Mouse (Mus musculus) testis, adult 2 months (tissue): Measurements from ENCODE around the gene Camta1. TPM values are rescaled to one million over a fixed set of nuclear protein-coding genes. Genes with fewer than 3 reads are reported as not detected.

Source experiments
- H3K27ac ChIP-seq: fragments of 200-500 bp; 2 replicates; pipeline ENCODE4 v1.5.1; 2012; ENCODE audit warnings: low read depth, low read length; ENCODE audit not compliant: control insufficient read depth, insufficient read depth
- H3K27me3 ChIP-seq: fragments of 200-500 bp; 2 replicates; pipeline ENCODE4 v1.6.1; 2012; ENCODE audit warnings: mild to moderate bottlenecking, low read length, moderate library complexity; ENCODE audit not compliant: control insufficient read depth, insufficient read depth
- H3K36me3 ChIP-seq: fragments of 200-500 bp; 2 replicates; pipeline ENCODE4 v1.6.1; 2012; ENCODE audit warnings: mild to moderate bottlenecking, low read length; ENCODE audit not compliant: control insufficient read depth, insufficient read depth
- H3K4me1 ChIP-seq: fragments of 200-500 bp; 2 replicates; pipeline ENCODE4 v1.6.1; 2012; ENCODE audit warnings: low read length; ENCODE audit not compliant: control insufficient read depth, insufficient read depth
- H3K4me3 ChIP-seq: fragments of 200-500 bp; 2 replicates; pipeline ENCODE4 v1.5.1; 2012; ENCODE audit warnings: low read depth, mild to moderate bottlenecking, low read length, moderate library complexity, mixed read lengths; ENCODE audit not compliant: control insufficient read depth
- CTCF ChIP-seq: fragments of 200-500 bp; IDR thresholded peaks from 2 replicates; pipeline ENCODE4 v1.5.1; 2012; ENCODE audit warnings: low read depth, mild to moderate bottlenecking, inconsistent platforms, low read length, moderate library complexity; ENCODE audit not compliant: control insufficient read depth, insufficient read depth, insufficient replicate concordance
- POLR2A ChIP-seq: fragments of 200-500 bp; IDR thresholded peaks from 2 replicates; pipeline ENCODE4 v1.6.1; 2012; ENCODE audit warnings: low read depth, mild to moderate bottlenecking, inconsistent platforms, low read length, moderate library complexity; ENCODE audit not compliant: control insufficient read depth
- polyA plus RNA-seq: library from polyadenylated mRNA; depleted of rRNA; stranded (reverse); fragments of >200 nt; gene quantifications from 2 replicates; pipeline ENCODE4 v1.2.3, GENCODE M21; 2012

The Camta1 gene
- polyA plus RNA-seq, 1 experiment = 15.4 TPM

DNA sequence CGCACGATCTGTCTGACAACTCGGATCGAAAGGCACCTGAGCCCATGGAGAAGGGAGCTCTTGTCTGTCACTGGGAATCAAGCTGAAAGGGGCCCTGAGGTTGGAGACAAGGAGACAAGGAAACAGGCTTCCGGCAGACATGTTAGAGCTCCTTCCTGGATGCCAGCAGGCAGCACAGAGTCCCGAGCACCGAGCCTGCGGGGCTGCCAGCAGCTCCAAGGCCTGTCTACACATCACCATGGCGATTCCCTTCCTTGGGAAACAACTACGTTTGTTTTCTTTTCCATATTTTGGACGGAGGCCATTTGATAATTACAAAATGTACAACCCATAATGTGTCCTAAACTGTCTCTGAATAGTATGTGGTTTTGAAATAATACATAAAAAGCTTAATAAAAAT lies 122.8 kb downstream of the Camta1 start:
- no peak for TF ChIP-seq CTCF
- no peak for TF ChIP-seq POLR2A
- H3K27ac ChIP-seq = no peak overlapping the region
- H3K4me3 ChIP-seq = no peak overlapping the region
- H3K36me3 ChIP-seq = no peaks in the 10 kb centered on the region
- H3K27me3 ChIP-seq = no peaks in the 10 kb centered on the region
- H3K4me1 ChIP-seq = peaks cover 47% of the 10 kb centered on the region

- Histone ChIP-seq H3K4me1 (peaks cover 42% of the 10 kb centered on the region), H3K27ac (no peak overlapping the region), H3K4me3 (no peak overlapping the region), H3K27me3 (no peaks in the 10 kb centered on the region), H3K36me3 (no peaks in the 10 kb centered on the region)
- TF ChIP-seq POLR2A (no peak), CTCF (no peak)
These were observed 123.4 kb downstream of the Camta1 start for GRCm38 (mm10) chr4:151738280-151738679.

- Histone ChIP-seq H3K4me1 (peaks cover 7% of the 10 kb centered on the region), H3K36me3 (no peaks in the 10 kb centered on the region), H3K4me3 (no peak overlapping the region), H3K27me3 (no peaks in the 10 kb centered on the region), H3K27ac (no peak overlapping the region)
- TF ChIP-seq CTCF = no peak
- TF ChIP-seq POLR2A = no peak
These were observed 129.0 kb downstream of the Camta1 start for GRCm38 (mm10) chr4:151732668-151733067.

DNA sequence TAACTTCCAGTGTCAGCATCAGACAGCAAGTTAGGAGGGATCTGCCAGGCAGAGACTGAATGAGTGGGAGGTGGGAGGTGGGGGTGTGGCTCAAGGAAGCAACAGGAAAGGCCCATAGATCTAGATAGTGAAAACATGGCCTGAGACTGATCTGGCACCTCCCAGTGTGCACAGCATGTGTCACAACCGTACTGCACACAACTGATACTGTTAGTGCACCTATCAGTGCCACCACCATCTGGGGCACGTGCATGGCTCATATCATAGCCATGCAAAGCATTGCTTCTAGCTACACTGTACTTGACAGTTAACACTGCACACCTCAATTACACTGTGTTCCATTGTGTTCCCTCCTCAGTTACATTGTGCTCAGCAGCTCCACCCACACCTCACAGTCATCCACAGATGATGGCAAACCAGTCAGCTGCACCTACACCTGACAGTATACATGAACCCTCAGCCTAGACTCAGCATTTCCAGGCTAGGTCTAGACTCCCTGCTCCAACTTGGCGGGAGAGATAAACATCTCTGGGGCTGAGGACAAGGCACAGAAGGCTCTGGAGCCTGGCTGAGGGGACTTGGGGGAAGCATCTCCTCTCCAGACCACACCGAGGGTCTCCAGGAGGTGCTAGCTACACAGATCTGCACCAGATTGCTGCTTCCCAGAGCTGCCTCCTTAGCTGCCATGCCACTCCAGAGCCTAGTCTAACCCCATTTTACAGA lies 131.5 kb downstream of the Camta1 start:
- no peak for TF ChIP-seq POLR2A
- TF ChIP-seq CTCF = no peak
- Histone ChIP-seq H3K4me1 (no peaks in the 10 kb centered on the region), H3K27ac (no peak overlapping the region), H3K27me3 (no peaks in the 10 kb centered on the region), H3K36me3 (no peaks in the 10 kb centered on the region), H3K4me3 (no peak overlapping the region)

GRCm38 (mm10) chr4:151729116-151729515 lies 132.6 kb downstream of the Camta1 start:
- H3K27ac ChIP-seq = no peak overlapping the region
- no peaks in the 10 kb centered on the region for H3K36me3 ChIP-seq
- H3K27me3 ChIP-seq = no peaks in the 10 kb centered on the region
- H3K4me1 ChIP-seq = no peaks in the 10 kb centered on the region
- TF ChIP-seq CTCF (no peak), POLR2A (no peak)
- H3K4me3 ChIP-seq = no peak overlapping the region

GRCm38 (mm10) chr4:151728391-151729065 lies 133.1 kb downstream of the Camta1 start:
- no peaks in the 10 kb centered on the region for H3K36me3 ChIP-seq
- H3K27me3 ChIP-seq = no peaks in the 10 kb centered on the region
- no peak overlapping the region for H3K4me3 ChIP-seq
- TF ChIP-seq CTCF (no peak), POLR2A (no peak)
- H3K27ac ChIP-seq = no peak overlapping the region
- no peaks in the 10 kb centered on the region for H3K4me1 ChIP-seq

DNA sequence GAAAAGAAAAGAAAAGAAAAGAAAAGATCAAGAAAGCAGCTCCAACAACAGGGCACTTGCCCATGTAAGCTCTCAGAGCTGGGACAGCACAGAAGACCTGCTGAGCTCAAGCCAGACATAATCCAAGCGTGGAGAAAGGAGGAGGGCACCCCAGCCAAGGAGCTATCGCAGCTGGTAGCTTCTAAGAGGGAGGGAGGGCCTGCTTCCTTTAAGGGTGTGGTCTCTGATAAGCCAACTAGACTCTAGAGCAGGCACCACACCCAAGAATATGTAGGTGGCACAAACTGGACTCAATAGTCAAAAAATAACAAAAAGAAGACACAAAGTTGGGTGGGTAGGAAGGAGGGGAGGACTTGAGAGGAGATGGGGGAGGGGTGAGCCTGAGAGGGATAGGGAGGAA lies 135.3 kb downstream of the Camta1 start:
- no peaks in the 10 kb centered on the region for H3K27me3 ChIP-seq
- no peak overlapping the region for H3K27ac ChIP-seq
- no peaks in the 10 kb centered on the region for H3K4me1 ChIP-seq
- H3K36me3 ChIP-seq = no peaks in the 10 kb centered on the region
- no peak for TF ChIP-seq POLR2A
- no peak for TF ChIP-seq CTCF
- H3K4me3 ChIP-seq = no peak overlapping the region

DNA sequence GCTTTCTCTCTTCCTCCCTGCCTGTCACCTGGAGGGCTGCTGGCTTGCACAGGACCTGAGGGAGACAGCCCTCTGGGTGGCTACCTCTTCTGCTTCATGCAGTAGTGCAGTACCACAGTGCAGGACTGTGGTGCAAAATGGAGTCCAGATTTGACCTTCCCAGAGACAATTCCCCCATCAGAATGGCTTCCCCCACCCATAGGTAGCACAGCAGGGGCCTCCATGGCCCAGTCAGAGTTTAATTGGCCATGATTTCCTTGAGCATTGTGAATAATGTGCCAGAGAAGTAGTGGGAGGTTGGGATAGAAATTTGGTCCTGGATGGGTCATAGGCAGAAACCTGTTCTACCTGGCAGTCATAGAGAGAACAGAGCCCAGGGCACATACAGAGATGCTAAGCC lies 136.8 kb downstream of the Camta1 start:
- H3K36me3 ChIP-seq = no peaks in the 10 kb centered on the region
- no peaks in the 10 kb centered on the region for H3K27me3 ChIP-seq
- peaks cover 2% of the 10 kb centered on the region for H3K4me1 ChIP-seq
- no peak overlapping the region for H3K4me3 ChIP-seq
- TF ChIP-seq CTCF = no peak
- TF ChIP-seq POLR2A = no peak
- no peak overlapping the region for H3K27ac ChIP-seq
